Comparison of ENCODE assay signal across 12 mouse cellular contexts in genomic region chr11:74954901-74955300, GRCm38 (mm10). TPM values are rescaled to one million over a fixed set of nuclear protein-coding genes. Genes with fewer than 3 reads are reported as not detected.
A peak's percentile ranks its signal among the peaks of the same experiment; 100 is the strongest.
DNase-seq lines count a peak whose midpoint lies in the region; ATAC-seq and TF ChIP-seq lines count a peak whose summit lies in the region.
"Had no signal": no experiment of that assay in that cellular context is flagged by ENCODE, and none has a peak within 500 bp of the region (broad histone marks: within the 10 kb centered on the region; RNA-seq: fewer than 3 reads in every experiment).

No protein-coding gene starts in this region.

- ATAC-seq in inflammation-experienced regulatory T-cells, adult 6 months, result peak; percentile 27
- ATAC-seq in stomach, embryonic 16.5 days (ENCODE audit: insufficient read depth, low FRiP score), result peak; percentile 64; the same call in 1 of the 2 replicates

- H3K9me3 ChIP-seq in stomach, embryonic 16.5 days (replicated peaks; ENCODE audit: control insufficient read depth, low read length), result no peaks in the 10 kb centered on the region
- H3K9me3 ChIP-seq: limb, embryonic 12.5 days; neural tube, embryonic 15.5 days had no signal

- intact Hi-C loops in left cerebral cortex, postnatal 36 days (cut with DNase I), result no loop called here

- no peaks in the 10 kb centered on the region for H3K27me3 ChIP-seq in spleen, adult 2 months (ENCODE audit: control insufficient read depth, insufficient read depth, low read length)
- H3K27me3 ChIP-seq in stomach, embryonic 16.5 days (ENCODE audit: control insufficient read depth, insufficient read depth, low read length), result no peaks in the 10 kb centered on the region
- H3K27me3 ChIP-seq: limb, embryonic 12.5 days; neural tube, embryonic 15.5 days had no signal

- DNase-seq in adrenal gland, postnatal 14 days, result peak; percentile 12
- no peak for DNase-seq in adrenal gland, adult 8-10 months
- peak in 1 of 2 experiments; percentile 7 for DNase-seq in spleen, adult 2 months (ENCODE audit: low read depth in 1 of 2, low spot score in 2 of 2)
- no peak for DNase-seq in spleen, postnatal 4 days (ENCODE audit: low spot score in 2 of 2)
- DNase-seq in left cerebral cortex, postnatal 36 days (ENCODE audit: low spot score in 2 of 2), result no peak
- no peak for DNase-seq in right cerebral cortex, adult 18-20 months
- DNase-seq: B cell, adult 2 months had no signal

- no peak overlapping the region for H3K9ac ChIP-seq in stomach, embryonic 16.5 days (ENCODE audit: low read length)
- H3K9ac ChIP-seq: limb, embryonic 12.5 days; neural tube, embryonic 15.5 days had no signal

- no peak overlapping the region for H3K4me2 ChIP-seq in stomach, embryonic 16.5 days (ENCODE audit: low read depth, low read length)
- H3K4me2 ChIP-seq: limb, embryonic 12.5 days; neural tube, embryonic 15.5 days had no signal

- TF ChIP-seq POLR2A in spleen, adult 2 months (IDR thresholded peaks at IDR 0.05; ENCODE audit: low read depth, low read length), result no peak

- H3K36me3 ChIP-seq in spleen, adult 2 months (ENCODE audit: control insufficient read depth, insufficient read depth, low read length), result no peaks in the 10 kb centered on the region; the same call in 1 of the 2 replicates
- H3K36me3 ChIP-seq in stomach, embryonic 16.5 days (ENCODE audit: control insufficient read depth, insufficient read depth, low read length), result no peaks in the 10 kb centered on the region

- 0 out of 2 replicates have a peak overlapping the region, but pooled peaks have one; percentile 4 for H3K27ac ChIP-seq in spleen, adult 2 months (ENCODE audit: insufficient read depth, low read length)
- H3K27ac ChIP-seq in stomach, embryonic 16.5 days (ENCODE audit: low read length), result peak overlapping the region; percentile 89
- H3K27ac ChIP-seq: layer of hippocampus, adult 2 months; limb, embryonic 12.5 days; neural tube, embryonic 15.5 days had no signal

- H3K4me3 ChIP-seq in spleen, adult 2 months (ENCODE audit: extremely low read depth, insufficient read depth, insufficient read length), result no peak overlapping the region
- no peak overlapping the region for H3K4me3 ChIP-seq in stomach, embryonic 16.5 days (replicated peaks; ENCODE audit: low read length)
- H3K4me3 ChIP-seq: layer of hippocampus, adult 2 months; limb, embryonic 12.5 days; neural tube, embryonic 15.5 days had no signal

- no peak for TF ChIP-seq CTCF in spleen, adult 2 months (IDR thresholded peaks at IDR 0.05; ENCODE audit: extremely low read depth, insufficient read depth, insufficient read length, insufficient replicate concordance)

- peaks cover 3% of the 10 kb centered on the region; the same call in 1 of the 2 replicates for H3K4me1 ChIP-seq in spleen, adult 2 months (ENCODE audit: control insufficient read depth, insufficient read depth, insufficient read length)
- H3K4me1 ChIP-seq in stomach, embryonic 16.5 days (ENCODE audit: control insufficient read depth, insufficient read depth, low read length), result no peaks in the 10 kb centered on the region
- H3K4me1 ChIP-seq: limb, embryonic 12.5 days; neural tube, embryonic 15.5 days had no signal

RNA-seq across cellular contexts. Expression of gene Srr, which starts 29.2 kb away (rescaled TPM):
- total RNA-seq in adrenal gland, postnatal 14 days (2021), result 50.6 and 51.5 TPM in 2 replicates
- total RNA-seq in adrenal gland, adult 8-10 months (2022), result 10 to 100 TPM; 31.0 to 54.6 (median 51.0) TPM
- polyA plus RNA-seq in spleen, adult 2 months (2012; rRNA removed), result 3.0 and 3.3 TPM in 2 replicates
- polyA plus RNA-seq in inflammation-experienced regulatory T-cells, adult 6 months (2017; shearing (Covaris generic)), result 1 to 10 TPM; 6.6 to 9.5 (median 8.3) TPM
- polyA plus RNA-seq in stomach, embryonic 16.5 days (2015; fragmentation: Nextera tagmentation; extraction: Ambion mirVana), result 18.6 and 19.1 TPM in 2 replicates
- total RNA-seq in left cerebral cortex, postnatal 36 days (2021), result 10 to 100 TPM; 86.2 to 88.2 TPM

RNA-seq across cellular contexts. Expression of gene Smg6, which starts 29.3 kb away (rescaled TPM):
- 21.9 and 23.1 TPM in 2 replicates for total RNA-seq in adrenal gland, postnatal 14 days (2021)
- 10 to 100 TPM; 24.7 to 41.9 (median 33.3) TPM for total RNA-seq in adrenal gland, adult 8-10 months (2022)
- 28.6 and 31.5 TPM in 2 replicates for polyA plus RNA-seq in spleen, adult 2 months (2012; rRNA removed)
- 10 to 100 TPM; 16.3 to 22.0 (median 18.9) TPM for polyA plus RNA-seq in inflammation-experienced regulatory T-cells, adult 6 months (2017; shearing (Covaris generic))
- polyA plus RNA-seq in stomach, embryonic 16.5 days (2015; fragmentation: Nextera tagmentation; extraction: Ambion mirVana), result 15.8 and 15.9 TPM in 2 replicates
- 10 to 100 TPM; 27.2 to 31.2 TPM for total RNA-seq in left cerebral cortex, postnatal 36 days (2021)

RNA-seq across cellular contexts. Expression of gene Tsr1, which starts 57.0 kb away (rescaled TPM):
- 42.1 and 44.6 TPM in 2 replicates for total RNA-seq in adrenal gland, postnatal 14 days (2021)
- 10 to 100 TPM; 40.9 to 45.4 (median 41.3) TPM for total RNA-seq in adrenal gland, adult 8-10 months (2022)
- 8.9 and 10.6 TPM in 2 replicates for polyA plus RNA-seq in spleen, adult 2 months (2012; rRNA removed)
- 10 to 100 TPM; 29.2 to 46.3 (median 45.4) TPM for polyA plus RNA-seq in inflammation-experienced regulatory T-cells, adult 6 months (2017; shearing (Covaris generic))
- polyA plus RNA-seq in stomach, embryonic 16.5 days (2015; fragmentation: Nextera tagmentation; extraction: Ambion mirVana), result 47.0 and 48.3 TPM in 2 replicates
- 10 to 100 TPM; 25.7 to 31.4 TPM for total RNA-seq in left cerebral cortex, postnatal 36 days (2021)

RNA-seq across cellular contexts. Expression of gene Sgsm2, which starts 58.0 kb away (rescaled TPM):
- total RNA-seq in adrenal gland, postnatal 14 days (2021), result 21.3 and 22.4 TPM in 2 replicates
- total RNA-seq in adrenal gland, adult 8-10 months (2022), result 10 to 100 TPM; 29.2 to 30.5 (median 30.0) TPM
- 7.3 and 7.7 TPM in 2 replicates for polyA plus RNA-seq in spleen, adult 2 months (2012; rRNA removed)
- 1 to 10 TPM; 1.2 to 3.2 (median 2.9) TPM for polyA plus RNA-seq in inflammation-experienced regulatory T-cells, adult 6 months (2017; shearing (Covaris generic))
- 6.0 and 7.0 TPM in 2 replicates for polyA plus RNA-seq in stomach, embryonic 16.5 days (2015; fragmentation: Nextera tagmentation; extraction: Ambion mirVana)
- total RNA-seq in left cerebral cortex, postnatal 36 days (2021), result 10 to 100 TPM; 80.2 to 81.6 TPM
